Mouse (Mus musculus): ENCODE measurements at regions not wholly inside any gene's neighbourhood (a gene's known extent, or its start where the extent isn't known, plus 50 kb on each side); places are given as distances from the start of the nearest gene placed in this dataset.

GRCm38 (mm10) chr11:64369516-64369915, 65.6 kb upstream of the Hs3st3a1 start:
- Histone ChIP-seq H3K9ac (no peak overlapping the region), H3K36me3 (no peaks in the 10 kb centered on the region), H3K4me1 (no peaks in the 10 kb centered on the region), H3K4me3 (no peak overlapping the region), H3K27me3 (replicated peaks) (no peaks in the 10 kb centered on the region), H3K27ac (replicated peaks) (no peak overlapping the region), H3K4me2 (no peak overlapping the region), H3K9me3 (no peaks in the 10 kb centered on the region)
- WGBS: 83% methylated on average over 8 of the region's 8 CpGs
- ATAC-seq (ENCODE audit: extremely low read depth, insufficient number of reproducible peaks, low FRiP score, low TSS enrichment): no peak

GRCm38 (mm10) chr11:64335456-64335855, 99.7 kb upstream of the Hs3st3a1 start:
- Histone ChIP-seq H3K4me2 (no peak overlapping the region), H3K4me3 (no peak overlapping the region), H3K36me3 (no peaks in the 10 kb centered on the region), H3K27ac (replicated peaks) (no peak overlapping the region), H3K9ac (no peak overlapping the region), H3K9me3 (no peaks in the 10 kb centered on the region), H3K27me3 (replicated peaks) (peaks cover 51% of the 10 kb centered on the region), H3K4me1 (peaks cover 17% of the 10 kb centered on the region)
- no peak for ATAC-seq (ENCODE audit: extremely low read depth, insufficient number of reproducible peaks, low FRiP score, low TSS enrichment)
- WGBS: 54% methylated on average over 11 of the region's 11 CpGs

GRCm38 (mm10) chr11:64332406-64332805, 102.7 kb upstream of the Hs3st3a1 start:
- no peak overlapping the region for H3K9ac ChIP-seq
- WGBS: 62% methylated on average over 7 of the region's 7 CpGs
- no peak for ATAC-seq (ENCODE audit: extremely low read depth, insufficient number of reproducible peaks, low FRiP score, low TSS enrichment)
- no peaks in the 10 kb centered on the region for H3K36me3 ChIP-seq
- H3K4me3 ChIP-seq: no peak overlapping the region
- peaks cover 40% of the 10 kb centered on the region; the same call in 1 of the 2 replicates for H3K27me3 ChIP-seq (replicated peaks)
- no peaks in the 10 kb centered on the region for H3K9me3 ChIP-seq
- H3K27ac ChIP-seq (replicated peaks): no peak overlapping the region
- no peak overlapping the region for H3K4me2 ChIP-seq
- peaks cover 17% of the 10 kb centered on the region for H3K4me1 ChIP-seq

- Histone ChIP-seq H3K36me3 (no peaks in the 10 kb centered on the region), H3K27ac (replicated peaks) (no peak overlapping the region), H3K9ac (no peak overlapping the region), H3K4me1 (peaks cover 15% of the 10 kb centered on the region), H3K9me3 (no peaks in the 10 kb centered on the region), H3K27me3 (replicated peaks) (peaks cover 38% of the 10 kb centered on the region; the same call in 1 of the 2 replicates), H3K4me2 (no peak overlapping the region), H3K4me3 (no peak overlapping the region)
- 56% methylated on average over 5 of the region's 5 CpGs for WGBS
- no peak for ATAC-seq (ENCODE audit: extremely low read depth, insufficient number of reproducible peaks, low FRiP score, low TSS enrichment)
Observed at GRCm38 (mm10) chr11:64331811-64332210, 103.3 kb upstream of the Hs3st3a1 start.

GRCm38 (mm10) chr11:64329129-64329528, 106.0 kb upstream of the Hs3st3a1 start:
- H3K4me3 ChIP-seq: no peak overlapping the region
- WGBS: 15% methylated on average over 3 of the region's 3 CpGs
- no peaks in the 10 kb centered on the region for H3K36me3 ChIP-seq
- H3K4me2 ChIP-seq: no peak overlapping the region
- H3K9ac ChIP-seq: no peak overlapping the region
- peaks cover 26% of the 10 kb centered on the region; the same call in 1 of the 2 replicates for H3K27me3 ChIP-seq (replicated peaks)
- peaks cover 8% of the 10 kb centered on the region; the same call in 1 of the 2 replicates for H3K4me1 ChIP-seq
- no peak overlapping the region for H3K27ac ChIP-seq (replicated peaks)
- no peak for ATAC-seq (ENCODE audit: extremely low read depth, insufficient number of reproducible peaks, low FRiP score, low TSS enrichment)
- H3K9me3 ChIP-seq: no peaks in the 10 kb centered on the region

- Histone ChIP-seq H3K9ac (no peak overlapping the region), H3K4me2 (no peak overlapping the region), H3K4me1 (peaks cover 8% of the 10 kb centered on the region; the same call in 1 of the 2 replicates), H3K9me3 (no peaks in the 10 kb centered on the region), H3K27me3 (replicated peaks) (peaks cover 24% of the 10 kb centered on the region; the same call in 1 of the 2 replicates), H3K27ac (replicated peaks) (no peak overlapping the region), H3K36me3 (no peaks in the 10 kb centered on the region), H3K4me3 (no peak overlapping the region)
- no peak for ATAC-seq (ENCODE audit: extremely low read depth, insufficient number of reproducible peaks, low FRiP score, low TSS enrichment)
- WGBS: 87% methylated on average over 3 of the region's 3 CpGs
Observed at GRCm38 (mm10) chr11:64327771-64328170, 107.4 kb upstream of the Hs3st3a1 start.

- Histone ChIP-seq H3K4me3 (no peak overlapping the region), H3K4me2 (no peak overlapping the region), H3K36me3 (no peaks in the 10 kb centered on the region), H3K27me3 (replicated peaks) (peaks cover 20% of the 10 kb centered on the region; the same call in 1 of the 2 replicates), H3K9ac (no peak overlapping the region), H3K4me1 (peaks cover 13% of the 10 kb centered on the region), H3K9me3 (no peaks in the 10 kb centered on the region), H3K27ac (replicated peaks) (no peak overlapping the region)
- 83% methylated on average over 7 of the region's 7 CpGs for WGBS
- ATAC-seq (ENCODE audit: extremely low read depth, insufficient number of reproducible peaks, low FRiP score, low TSS enrichment): no peak
Observed at GRCm38 (mm10) chr11:64326646-64327045, 108.5 kb upstream of the Hs3st3a1 start.

GRCm38 (mm10) chr11:64321900-64322425, 113.2 kb upstream of the Hs3st3a1 start:
- no peak for ATAC-seq (ENCODE audit: extremely low read depth, insufficient number of reproducible peaks, low FRiP score, low TSS enrichment)
- Histone ChIP-seq H3K4me1 (peaks cover 16% of the 10 kb centered on the region), H3K9ac (no peak overlapping the region), H3K4me2 (no peak overlapping the region), H3K4me3 (no peak overlapping the region), H3K27me3 (replicated peaks) (peaks cover 8% of the 10 kb centered on the region; the same call in 1 of the 2 replicates), H3K9me3 (no peaks in the 10 kb centered on the region), H3K27ac (replicated peaks) (no peak overlapping the region), H3K36me3 (no peaks in the 10 kb centered on the region)
- 63% methylated on average over 8 of the region's 8 CpGs for WGBS

- Histone ChIP-seq H3K4me2 (no peak overlapping the region), H3K27me3 (replicated peaks) (peaks cover 8% of the 10 kb centered on the region), H3K27ac (replicated peaks) (no peak overlapping the region), H3K4me1 (peaks cover 8% of the 10 kb centered on the region; the same call in 1 of the 2 replicates), H3K4me3 (no peak overlapping the region), H3K36me3 (no peaks in the 10 kb centered on the region), H3K9me3 (no peaks in the 10 kb centered on the region), H3K9ac (no peak overlapping the region)
- 78% methylated on average over 6 of the region's 6 CpGs for WGBS
- ATAC-seq (ENCODE audit: extremely low read depth, insufficient number of reproducible peaks, low FRiP score, low TSS enrichment): no peak
Observed at GRCm38 (mm10) chr11:64317458-64317857, 117.7 kb upstream of the Hs3st3a1 start.

- Histone ChIP-seq H3K9ac (no peak overlapping the region), H3K27ac (replicated peaks) (no peak overlapping the region), H3K9me3 (no peaks in the 10 kb centered on the region), H3K4me3 (no peak overlapping the region), H3K4me1 (no peaks in the 10 kb centered on the region), H3K27me3 (replicated peaks) (peaks cover 8% of the 10 kb centered on the region), H3K36me3 (no peaks in the 10 kb centered on the region), H3K4me2 (no peak overlapping the region)
- no peak for ATAC-seq (ENCODE audit: extremely low read depth, insufficient number of reproducible peaks, low FRiP score, low TSS enrichment)
- WGBS: 67% methylated on average over 5 of the region's 5 CpGs
Observed at GRCm38 (mm10) chr11:64314997-64315396, 120.1 kb upstream of the Hs3st3a1 start.

- Histone ChIP-seq H3K27me3 (replicated peaks) (no peaks in the 10 kb centered on the region; the same call in 1 of the 2 replicates), H3K9ac (no peak overlapping the region), H3K4me2 (no peak overlapping the region), H3K9me3 (no peaks in the 10 kb centered on the region), H3K27ac (replicated peaks) (no peak overlapping the region), H3K36me3 (no peaks in the 10 kb centered on the region), H3K4me3 (no peak overlapping the region), H3K4me1 (no peaks in the 10 kb centered on the region)
- no peak for ATAC-seq (ENCODE audit: extremely low read depth, insufficient number of reproducible peaks, low FRiP score, low TSS enrichment)
- 64% methylated on average over 5 of the region's 5 CpGs for WGBS
Observed at GRCm38 (mm10) chr11:64313241-64313640, 121.9 kb upstream of the Hs3st3a1 start.

GRCm38 (mm10) chr11:64309881-64310280, 125.3 kb upstream of the Hs3st3a1 start:
- Histone ChIP-seq H3K36me3 (no peaks in the 10 kb centered on the region), H3K9me3 (no peaks in the 10 kb centered on the region), H3K4me1 (no peaks in the 10 kb centered on the region), H3K27me3 (replicated peaks) (no peaks in the 10 kb centered on the region; the same call in 1 of the 2 replicates), H3K9ac (no peak overlapping the region), H3K4me2 (no peak overlapping the region), H3K4me3 (no peak overlapping the region), H3K27ac (replicated peaks) (no peak overlapping the region)
- no peak for ATAC-seq (ENCODE audit: extremely low read depth, insufficient number of reproducible peaks, low FRiP score, low TSS enrichment)

Measured in heart, embryonic 13.5 days (tissue).